Mouse (Mus musculus) midbrain, embryonic 16.5 days (tissue): Measurements from ENCODE around the gene Lrrc56. TPM values are rescaled to one million over a fixed set of nuclear protein-coding genes. Genes with fewer than 3 reads are reported as not detected.

Experiments used
- ATAC-seq: fragments of 200-750 bp; cut with Nextera tagmentation; 2 replicates; pipeline ENCODE4 v1.8.0; 2017; ENCODE audit warnings: moderate TSS enrichment
- H3K27ac ChIP-seq: fragments of 300-500 bp; sonication (generic); 2 replicates; pipeline ENCODE4 v1.5.1; 2014; ENCODE audit warnings: mild to moderate bottlenecking, low read length, mixed read lengths
- H3K27me3 ChIP-seq: fragments of 300-500 bp; sonication (generic); 2 replicates; pipeline ENCODE4 v1.6.1; 2014; ENCODE audit warnings: low read depth, low read length, mixed read lengths; ENCODE audit not compliant: control insufficient read depth, insufficient read depth
- H3K36me3 ChIP-seq: fragments of 300-500 bp; sonication (generic); 2 replicates; pipeline ENCODE4 v1.6.1; 2014; ENCODE audit warnings: mild to moderate bottlenecking, low read length, moderate library complexity, mixed read lengths; ENCODE audit not compliant: control insufficient read depth, insufficient read depth
- H3K4me1 ChIP-seq: fragments of 300-500 bp; sonication (generic); 2 replicates; pipeline ENCODE4 v1.6.1; 2014; ENCODE audit warnings: mild to moderate bottlenecking, low read length, mixed read lengths; ENCODE audit not compliant: control insufficient read depth, insufficient read depth
- H3K4me2 ChIP-seq: fragments of 300-500 bp; sonication (generic); 2 replicates; pipeline ENCODE4 v1.6.1; 2014; ENCODE audit warnings: mild to moderate bottlenecking, low read length, mixed read lengths
- H3K4me3 ChIP-seq: fragments of 300-500 bp; sonication (generic); 2 replicates; pipeline ENCODE4 v1.5.1; 2014; ENCODE audit warnings: low read depth, mild to moderate bottlenecking, low read length, moderate library complexity, mixed read lengths
- H3K9ac ChIP-seq: fragments of 300-500 bp; sonication (generic); 2 replicates; pipeline ENCODE4 v1.6.1; 2014; ENCODE audit warnings: low read depth, low read length, mixed read lengths
- H3K9me3 ChIP-seq: fragments of 300-500 bp; sonication (generic); replicated peaks from 2 replicates; pipeline ENCODE4 v1.6.1; 2014; ENCODE audit warnings: mild to moderate bottlenecking, low read length, mixed read lengths; ENCODE audit not compliant: control insufficient read depth, poor library complexity, severe bottlenecking
- WGBS: fragments of 180-500 bp; shearing (Covaris S2); extraction: QIAGEN DNeasy Blood & Tissue Kit; methylation state at CpG from one replicate; pipeline ENCODE4 v1.1.7; 2014; 5-methylcytosine and 5-hydroxymethylcytosine counted together
- polyA plus RNA-seq: library from polyadenylated mRNA; unstranded; fragments of >200 nt; fragmentation: Nextera tagmentation; extraction: Ambion mirVana; gene quantifications from 2 replicates; pipeline ENCODE4 v1.2.1, GENCODE M21; 2015

The Lrrc56 gene
- polyA plus RNA-seq, 1 experiment from 2014 or later = 12.7 TPM

- no peak overlapping the region for H3K9ac ChIP-seq
- no peak overlapping the region for H3K4me2 ChIP-seq
- 86% methylated on average over 3 of the region's 3 CpGs for WGBS
- no peaks in the 10 kb centered on the region for H3K27me3 ChIP-seq
- no peak for ATAC-seq
- no peaks in the 10 kb centered on the region for H3K9me3 ChIP-seq
- no peaks in the 10 kb centered on the region; the same call in 1 of the 2 replicates for H3K36me3 ChIP-seq
- peaks cover 11% of the 10 kb centered on the region for H3K4me1 ChIP-seq
- no peak overlapping the region for H3K4me3 ChIP-seq
- no peak overlapping the region for H3K27ac ChIP-seq
Observed at GRCm38 (mm10) chr7:141213133-141213532, 19.2 kb downstream of the Lrrc56 start.

GRCm38 (mm10) chr7:141213605-141214235, 19.8 kb downstream of the Lrrc56 start, which contains the start of gene Lmntd2:
Gene Lmntd2, minus strand, starts transcription at chr7:141214080.
- Histone ChIP-seq H3K9me3 (no peaks in the 10 kb centered on the region), H3K4me3 (peak within 1 kb of the TSS; percentile 62), H3K27me3 (no peaks in the 10 kb centered on the region), H3K4me1 (peaks cover 11% of the 10 kb centered on the region), H3K4me2 (peak within 1 kb of the TSS; percentile 87), H3K36me3 (no peaks in the 10 kb centered on the region; the same call in 1 of the 2 replicates), H3K9ac (peak within 1 kb of the TSS; percentile 71), H3K27ac (peak within 1 kb of the TSS; percentile 60)
- ATAC-seq = no peak
- WGBS = 92% methylated on average over 11 of the region's 11 CpGs

- Histone ChIP-seq H3K9me3 (no peaks in the 10 kb centered on the region), H3K4me2 (no peak overlapping the region), H3K4me3 (no peak overlapping the region), H3K27ac (no peak overlapping the region), H3K36me3 (no peaks in the 10 kb centered on the region; the same call in 1 of the 2 replicates), H3K4me1 (peaks cover 11% of the 10 kb centered on the region), H3K27me3 (no peaks in the 10 kb centered on the region), H3K9ac (no peak overlapping the region)
- ATAC-seq = no peak
- 84% methylated on average over 3 of the region's 3 CpGs for WGBS
Observed at GRCm38 (mm10) chr7:141214310-141214709, 20.4 kb downstream of the Lrrc56 start.

GRCm38 (mm10) chr7:141215101-141215879, 21.3 kb downstream of the Lrrc56 start, which contains the start of gene Rassf7:
Gene Rassf7, plus strand, starts transcription at chr7:141215860.
- ATAC-seq = peak; percentile 95
- Histone ChIP-seq H3K4me1 (peaks cover 11% of the 10 kb centered on the region), H3K4me2 (peak within 1 kb of the TSS; percentile 87), H3K9ac (peak within 1 kb of the TSS; percentile 71), H3K36me3 (no peaks in the 10 kb centered on the region; the same call in 1 of the 2 replicates), H3K27ac (peak within 1 kb of the TSS; percentile 60), H3K9me3 (no peaks in the 10 kb centered on the region), H3K4me3 (peak within 1 kb of the TSS; percentile 62), H3K27me3 (no peaks in the 10 kb centered on the region)
- under 1% methylated on average over 41 of the region's 41 CpGs for WGBS

GRCm38 (mm10) chr7:141215880-141216733, 22.1 kb downstream of the Lrrc56 start:
- Histone ChIP-seq H3K4me3 (peak overlapping the region; percentile 62), H3K27ac (peak overlapping the region; percentile 30; the same call in 1 of the 2 replicates), H3K27me3 (no peaks in the 10 kb centered on the region), H3K9me3 (no peaks in the 10 kb centered on the region), H3K36me3 (no peaks in the 10 kb centered on the region; the same call in 1 of the 2 replicates), H3K4me1 (peaks cover 11% of the 10 kb centered on the region), H3K4me2 (peak overlapping the region; percentile 87), H3K9ac (peak overlapping the region; percentile 71)
- under 1% methylated on average over 41 of the region's 42 CpGs for WGBS
- peak; percentile 54 for ATAC-seq

- WGBS = 89% methylated on average over 11 of the region's 11 CpGs
- Histone ChIP-seq H3K4me2 (peak overlapping the region; percentile 87), H3K36me3 (no peaks in the 10 kb centered on the region; the same call in 1 of the 2 replicates), H3K9ac (no peak overlapping the region), H3K4me1 (peaks cover 14% of the 10 kb centered on the region), H3K27ac (no peak overlapping the region), H3K4me3 (no peak overlapping the region), H3K27me3 (no peaks in the 10 kb centered on the region), H3K9me3 (no peaks in the 10 kb centered on the region)
- ATAC-seq = no peak
Observed at GRCm38 (mm10) chr7:141216894-141217293, 22.9 kb downstream of the Lrrc56 start.

GRCm38 (mm10) chr7:141217343-141218013, 23.5 kb downstream of the Lrrc56 start:
- WGBS = 91% methylated on average over 17 of the region's 17 CpGs
- Histone ChIP-seq H3K27ac (no peak overlapping the region), H3K9me3 (no peaks in the 10 kb centered on the region), H3K9ac (no peak overlapping the region), H3K4me3 (no peak overlapping the region), H3K4me1 (peaks cover 20% of the 10 kb centered on the region), H3K36me3 (no peaks in the 10 kb centered on the region; the same call in 1 of the 2 replicates), H3K4me2 (no peak overlapping the region), H3K27me3 (no peaks in the 10 kb centered on the region)
- ATAC-seq = no peak

DNA sequence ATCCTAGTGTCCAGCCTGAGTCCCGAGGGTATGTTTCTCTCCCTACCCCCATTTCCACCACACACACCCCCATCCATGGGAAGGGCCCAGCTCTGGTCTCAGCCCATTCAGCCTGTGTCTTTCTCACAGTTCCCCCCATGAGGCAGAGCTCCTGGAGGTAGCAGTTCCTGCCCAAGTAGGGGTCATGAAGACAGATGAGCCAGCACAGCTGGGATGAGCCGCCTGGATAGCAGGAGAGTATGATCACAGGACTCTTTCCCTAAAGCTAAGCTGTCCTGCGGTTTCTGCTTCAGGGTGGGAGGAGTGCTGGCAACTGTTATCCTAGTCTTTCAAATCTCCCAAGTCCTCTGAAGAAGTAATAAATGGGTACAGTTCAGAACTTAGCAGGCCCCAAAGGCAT, 24.2 kb downstream of the Lrrc56 start:
- H3K4me3 ChIP-seq = no peak overlapping the region
- 81% methylated on average over 3 of the region's 3 CpGs for WGBS
- no peaks in the 10 kb centered on the region for H3K9me3 ChIP-seq
- H3K4me1 ChIP-seq = peaks cover 23% of the 10 kb centered on the region
- H3K36me3 ChIP-seq = no peaks in the 10 kb centered on the region; the same call in 1 of the 2 replicates
- no peak overlapping the region for H3K27ac ChIP-seq
- no peak overlapping the region for H3K4me2 ChIP-seq
- no peaks in the 10 kb centered on the region for H3K27me3 ChIP-seq
- H3K9ac ChIP-seq = no peak overlapping the region
- ATAC-seq = no peak
